Mouse (Mus musculus) heart, adult 2 months (tissue): ENCODE measurements around the gene Oog4. TPM values are rescaled to one million over a fixed set of nuclear protein-coding genes. Genes with fewer than 3 reads are reported as not detected.

ENCODE experiments used
- DNase-seq, 2 experiments: peaks; one replicate each; pipeline ENCODE4 v3.0.0; 2021
- H3K27ac ChIP-seq: fragments of 200-600 bp; 2 replicates; pipeline ENCODE4 v1.8.1; 2022
- H3K27me3 ChIP-seq: fragments of 200-500 bp; 2 replicates; pipeline ENCODE4 v1.6.1; 2012; ENCODE audit warnings: mild to moderate bottlenecking, low read length, inconsistent platforms, mixed read lengths; ENCODE audit not compliant: control insufficient read depth, insufficient read depth
- H3K36me3 ChIP-seq: fragments of 200-500 bp; 2 replicates; pipeline ENCODE4 v1.6.1; 2012; ENCODE audit warnings: low read length, inconsistent platforms; ENCODE audit not compliant: control insufficient read depth, insufficient read depth
- H3K4me1 ChIP-seq: fragments of 200-500 bp; 2 replicates; pipeline ENCODE4 v1.6.1; 2011; ENCODE audit warnings: low read length; ENCODE audit not compliant: control insufficient read depth, insufficient read depth
- H3K4me3 ChIP-seq: fragments of 200-600 bp; 2 replicates; pipeline ENCODE4 v1.8.1; 2022
- H3K79me2 ChIP-seq: fragments of 200-500 bp; replicated peaks from 2 replicates; pipeline ENCODE4 v1.6.1; 2012; ENCODE audit warnings: mild to moderate bottlenecking, inconsistent platforms, low read length, moderate library complexity, mixed read lengths; ENCODE audit not compliant: control insufficient read depth, insufficient read depth
- H3K9ac ChIP-seq: fragments of 200-500 bp; 2 replicates; pipeline ENCODE4 v1.6.1; 2012; ENCODE audit warnings: low read depth, mild to moderate bottlenecking, control low read depth, inconsistent platforms, low read length, mixed read lengths
- CTCF ChIP-seq: fragments of 200-600 bp; IDR thresholded peaks from 2 replicates; pipeline ENCODE4 v1.8.1; 2022; ENCODE audit warnings: antibody characterized with exemption, mild to moderate bottlenecking, moderate library complexity
- EP300 ChIP-seq: fragments of 200-500 bp; IDR thresholded peaks from 2 replicates; pipeline ENCODE4 v1.6.1; 2011; ENCODE audit warnings: low read depth, low read length, control low read depth; ENCODE audit not compliant: insufficient read depth
- POLR2A ChIP-seq: fragments of 200-500 bp; IDR thresholded peaks from 2 replicates; pipeline ENCODE4 v1.6.1; 2011; ENCODE audit warnings: mild to moderate bottlenecking, low read depth, low read length, control low read depth; ENCODE audit not compliant: insufficient read depth
- WGBS: fragments of 180-500 bp; shearing (Covaris S2); methylation state at CpG from one replicate; pipeline ENCODE4 v1.1.7; 2018; 5-methylcytosine and 5-hydroxymethylcytosine counted together
- intact Hi-C: fragments of 180-260 bp; cut with DNase I; formaldehyde crosslinking; loops from one replicate; pipeline ENCODE4 v1.15.1; 2025
- polyA plus RNA-seq: library from polyadenylated mRNA; depleted of rRNA; stranded (reverse); fragments of >200 nt; gene quantifications from 2 replicates; pipeline ENCODE4 v1.2.3, GENCODE M21; 2012; rRNA removed
- total RNA-seq, 2 experiments: library from RNA; stranded (reverse); gene quantifications; 2 replicates each; pipeline ENCODE4 v1.2.3; 2021

Oog4 gene
- total and polyA plus RNA-seq, 3 experiments, result not detected

DNA sequence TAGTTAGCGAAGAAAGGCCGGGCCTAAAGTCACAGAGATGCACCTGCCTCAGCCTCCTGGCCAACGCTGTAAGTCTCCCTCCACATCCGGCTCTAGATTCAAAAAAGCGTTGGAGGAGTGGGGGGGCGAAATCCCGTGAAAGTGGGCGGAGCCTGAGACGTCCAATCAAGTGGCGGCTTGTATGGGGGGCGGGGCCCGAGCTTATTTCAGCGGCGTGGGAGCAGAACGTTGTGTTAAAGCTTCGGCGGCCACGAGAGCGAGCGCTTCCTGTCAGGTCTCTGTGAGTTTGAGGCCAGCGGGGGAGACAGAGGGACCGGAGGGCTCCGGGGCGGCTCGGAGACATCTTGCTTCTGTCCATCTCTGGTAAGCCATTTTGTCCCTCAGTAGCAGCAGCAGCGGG is 55.9 kb downstream of the Oog4 start, which contains the start of gene Pramel1:
Gene Pramel1, plus strand, starts transcription at position 248 of the 400 bp plus-strand sequence.
- H3K27me3 ChIP-seq, result no peaks in the 10 kb centered on the region; the same call in 1 of the 2 replicates
- intact Hi-C loops, result no loop called here
- H3K9ac ChIP-seq, result no peak within 1 kb of the TSS
- no peaks in the 10 kb centered on the region for H3K4me1 ChIP-seq
- H3K79me2 ChIP-seq, result no peaks in the 10 kb centered on the region
- 72% methylated on average over 26 of the region's 26 CpGs for WGBS
- no peak within 1 kb of the TSS for H3K27ac ChIP-seq
- TF ChIP-seq CTCF, result no peak
- TF ChIP-seq POLR2A, result no peak
- no peak for TF ChIP-seq EP300
- DNase-seq, result no peak
- no peaks in the 10 kb centered on the region for H3K36me3 ChIP-seq
- H3K4me3 ChIP-seq, result no peak within 1 kb of the TSS

DNA sequence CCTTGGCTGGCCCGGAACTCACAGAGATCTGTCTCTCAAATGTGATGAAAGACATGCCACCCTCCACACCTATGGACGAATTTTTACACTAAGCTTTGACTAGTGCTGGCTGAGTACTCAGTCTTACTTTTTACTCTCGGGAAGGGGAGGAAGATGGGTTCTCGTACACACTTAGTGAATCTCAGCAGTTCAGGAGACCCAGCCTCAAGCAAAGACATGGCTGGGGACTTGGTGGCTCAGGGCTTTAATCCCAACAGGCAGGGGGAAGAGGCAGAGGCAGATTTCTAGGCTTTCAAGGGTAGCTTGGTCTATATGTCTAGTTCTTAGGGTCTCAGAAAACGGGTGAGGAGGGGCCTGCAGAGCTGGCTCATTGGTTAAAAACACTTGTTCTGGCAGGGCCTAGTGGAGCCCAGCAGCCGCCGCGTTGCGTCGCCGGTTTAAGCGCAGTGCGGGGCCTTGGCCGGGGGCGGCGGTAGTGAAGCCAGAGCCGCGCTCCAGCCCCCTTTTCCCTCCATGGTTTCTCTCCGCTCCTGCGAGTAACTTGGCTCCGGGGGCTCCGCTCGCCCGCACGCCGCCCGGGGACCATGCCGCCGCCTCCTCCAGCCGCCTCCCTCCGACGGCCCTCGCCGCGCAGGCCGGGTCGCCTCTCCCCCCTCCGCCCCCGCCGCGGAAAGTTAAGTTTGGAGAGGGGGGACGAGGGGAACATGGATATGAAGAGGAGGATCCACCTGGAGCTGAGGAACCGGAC is 61.0 kb downstream of the Oog4 start:
- peak overlapping the region; percentile 63 for H3K9ac ChIP-seq
- intact Hi-C loops, result no loop called here
- 9% methylated on average over 42 of the region's 43 CpGs for WGBS

More for the DNA sequence above, 61.0 kb downstream of the Oog4 start:
- Histone ChIP-seq H3K4me3 (0 out of 2 replicates have a peak overlapping the region, but pooled peaks have one; percentile 0), H3K79me2 (no peaks in the 10 kb centered on the region), H3K27me3 (no peaks in the 10 kb centered on the region; the same call in 1 of the 2 replicates), H3K4me1 (no peaks in the 10 kb centered on the region), H3K27ac (no peak overlapping the region), H3K36me3 (no peaks in the 10 kb centered on the region)
- TF ChIP-seq POLR2A (no peak), EP300 (no peak), CTCF (peak; percentile 66)
- DNase-seq, result peak; percentile 36 to 58

Other genes with a start within 250 kb of the Oog4 start
- 10 to 100 TPM; 20.1 to 22.0 TPM for gene Prdm2, start 237.3 kb downstream of the Oog4 start, total RNA-seq
- 9.3 and 12.4 TPM in 2 replicates for gene Prdm2, start 237.3 kb downstream of the Oog4 start, polyA plus RNA-seq
- 1 to 10 TPM; 5.8 TPM for gene Pdpn, start 150.8 kb downstream of the Oog4 start, total RNA-seq
- gene Pdpn, start 150.8 kb downstream of the Oog4 start, polyA plus RNA-seq, result 2.7 and 5.0 TPM in 2 replicates
- not detected for gene Lrrc38, start 100.6 kb downstream of the Oog4 start, total RNA-seq
- gene Lrrc38, start 100.6 kb downstream of the Oog4 start, polyA plus RNA-seq, result 0.47 and 1.8 TPM in 2 replicates
- gene Pramel1, start 55.9 kb downstream of the Oog4 start, total RNA-seq, result not detected
- not detected in 2 replicates for gene Pramel1, start 55.9 kb downstream of the Oog4 start, polyA plus RNA-seq
- gene Pramef8, start 37.9 kb downstream of the Oog4 start, total RNA-seq, result 1 to 10 TPM; 8.0 to 8.4 TPM
- gene Pramef8, start 37.9 kb downstream of the Oog4 start, polyA plus RNA-seq, result 4.1 and 10.9 TPM in 2 replicates
- not detected for gene Gm13043, start 61.0 kb upstream of the Oog4 start, total RNA-seq
- not detected in 2 replicates for gene Gm13043, start 61.0 kb upstream of the Oog4 start, polyA plus RNA-seq
- not detected for gene Gm13040, start 85.6 kb upstream of the Oog4 start, total RNA-seq
- not detected in 2 replicates for gene Gm13040, start 85.6 kb upstream of the Oog4 start, polyA plus RNA-seq
- gene BC080695, start 101.4 kb upstream of the Oog4 start, total RNA-seq, result not detected
- gene BC080695, start 101.4 kb upstream of the Oog4 start, polyA plus RNA-seq, result not detected in 2 replicates
- not detected for gene Gm13057, start 101.4 kb upstream of the Oog4 start, total RNA-seq
- gene Gm13057, start 101.4 kb upstream of the Oog4 start, polyA plus RNA-seq, result not detected in 2 replicates
- gene Gm13083, start 164.7 kb upstream of the Oog4 start, total RNA-seq, result not detected
- gene Gm13083, start 164.7 kb upstream of the Oog4 start, polyA plus RNA-seq, result not detected in 2 replicates
- gene Gm13088, start 206.9 kb upstream of the Oog4 start, total RNA-seq, result not detected
- gene Gm13088, start 206.9 kb upstream of the Oog4 start, polyA plus RNA-seq, result not detected in 2 replicates